Mouse (Mus musculus) small intestine, adult 2 months (tissue): ENCODE data around the gene Olfr550.

Experiments used
- CTCF ChIP-seq: fragments of 200-500 bp; IDR thresholded peaks from 2 replicates; pipeline ENCODE4 v1.5.1; 2012; ENCODE audit warnings: low read depth, mild to moderate bottlenecking, control low read depth, inconsistent platforms, low read length, moderate library complexity, mixed read lengths; ENCODE audit not compliant: insufficient replicate concordance, insufficient read length; ENCODE audit errors: extremely low read depth
- POLR2A ChIP-seq: fragments of 200-500 bp; IDR thresholded peaks from 2 replicates; pipeline ENCODE4 v1.6.1; 2012; ENCODE audit warnings: low read depth, mild to moderate bottlenecking, control low read depth, inconsistent platforms, low read length, moderate library complexity

GRCm38 (mm10) chr7:102549570-102549969 is 21.7 kb upstream of the Olfr550 start, which contains the start of gene Olfr549:
- TF ChIP-seq POLR2A (no peak), CTCF (no peak)
